Mouse (Mus musculus) Muller cell, postnatal 12 days (primary cell): ENCODE results near the gene Synpo2.
A peak's percentile ranks its signal among the peaks of the same experiment; 100 is the strongest.

ENCODE experiments used
- DNase-seq: peaks from one replicate; pipeline ENCODE4 v3.0.0-alpha.2; 2015; ENCODE audit errors: inconsistent ontology term

Synpo2 gene

DNA sequence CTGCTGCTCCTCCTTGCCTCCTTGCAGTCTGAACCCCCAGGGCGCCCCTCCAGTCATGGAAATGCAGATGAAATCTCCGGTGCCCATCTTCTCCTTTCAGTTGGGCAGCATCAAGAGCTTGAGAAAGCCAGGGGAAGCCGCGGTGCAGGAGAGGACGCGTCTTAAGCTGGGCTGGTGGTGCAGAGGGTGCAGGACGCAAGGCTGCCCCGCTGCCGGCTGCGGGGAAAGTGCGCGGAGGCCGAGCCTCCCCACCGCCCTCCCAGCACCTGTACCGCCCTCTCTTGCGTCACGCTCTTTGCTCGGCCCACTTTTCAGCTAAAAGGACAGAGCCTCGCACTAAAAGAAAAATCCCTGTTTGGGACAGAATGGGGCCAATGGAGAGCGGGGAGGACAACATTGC, at the start of gene Synpo2:
Gene Synpo2, minus strand, starts transcription at position 229 of the 400 bp plus-strand sequence.
- DNase-seq = peak; percentile 78

DNA sequence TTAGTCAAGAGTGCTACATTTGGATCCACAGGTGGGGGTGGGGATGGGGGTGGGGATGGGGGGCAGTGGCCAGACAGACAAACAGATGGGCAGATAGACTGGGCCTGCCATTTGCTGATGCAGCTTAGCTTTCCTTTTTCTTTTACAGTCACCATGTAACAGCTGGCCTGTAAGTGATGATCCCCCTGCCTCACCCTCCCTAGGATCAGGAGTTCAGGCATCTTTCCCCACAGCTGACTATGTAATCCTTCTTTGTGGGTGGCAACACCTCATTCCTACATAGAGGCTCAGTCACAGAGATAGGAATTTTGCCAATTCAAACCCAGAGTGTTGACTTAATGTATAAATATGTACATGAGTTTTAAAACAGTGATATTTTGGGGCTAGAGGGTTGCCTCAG, 49.7 kb upstream of the Synpo2 start:
- DNase-seq = no peak

DNA sequence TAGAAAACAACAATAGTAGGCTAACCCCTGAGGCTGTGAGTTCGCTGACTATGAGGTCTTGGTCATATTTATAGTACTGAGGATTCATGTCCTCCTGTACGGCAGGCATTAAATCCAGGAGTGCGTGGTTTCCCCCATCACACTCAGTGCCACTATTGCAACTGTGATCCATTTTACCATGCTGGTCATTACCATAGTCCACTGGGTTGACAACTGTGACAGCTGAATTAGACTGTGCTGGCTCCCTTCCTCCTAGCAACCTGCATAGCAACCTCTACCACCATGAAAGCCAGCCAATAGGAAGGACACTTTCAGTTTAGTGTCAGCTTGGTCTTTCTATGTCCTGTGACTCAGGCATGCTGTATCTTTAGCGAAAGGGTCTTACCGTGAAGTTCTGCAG, 48.3 kb upstream of the Synpo2 start:
- DNase-seq = no peak

DNA sequence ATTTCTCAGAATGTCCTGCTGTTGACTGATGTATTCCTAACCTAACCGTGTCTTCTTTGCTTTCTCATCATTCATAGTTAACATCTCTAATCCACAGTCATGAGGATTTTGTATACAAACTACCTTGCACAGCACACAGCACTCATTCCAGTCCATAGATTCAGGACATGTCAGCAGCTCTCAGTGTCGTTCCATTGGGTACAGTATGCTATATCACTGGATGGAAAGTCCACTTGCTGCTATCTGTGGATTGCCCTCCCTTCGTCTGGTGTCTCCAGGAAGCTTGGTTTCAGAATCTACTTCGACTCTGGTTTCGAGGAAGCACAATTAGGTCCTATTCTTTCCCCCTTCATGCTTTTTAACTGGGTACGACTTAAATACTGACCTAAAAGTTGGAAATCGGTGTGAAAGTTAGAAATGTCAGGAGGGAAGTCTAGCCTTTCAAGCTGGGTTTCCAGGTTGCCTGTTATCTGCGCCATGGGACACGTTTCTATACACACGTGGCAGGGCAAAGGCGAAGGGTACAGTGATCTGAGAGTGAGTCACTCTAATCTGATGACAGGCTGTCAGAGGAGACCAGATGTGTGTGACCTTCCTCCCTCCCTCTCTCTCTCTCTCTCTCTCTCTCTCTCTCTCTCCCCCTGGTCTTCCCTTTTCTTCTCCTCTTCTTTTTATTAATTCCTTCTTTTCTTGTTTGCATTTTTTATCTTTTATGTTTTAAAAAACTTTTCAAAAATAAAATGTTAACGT, 47.1 kb upstream of the Synpo2 start:
- no peak for DNase-seq

DNA sequence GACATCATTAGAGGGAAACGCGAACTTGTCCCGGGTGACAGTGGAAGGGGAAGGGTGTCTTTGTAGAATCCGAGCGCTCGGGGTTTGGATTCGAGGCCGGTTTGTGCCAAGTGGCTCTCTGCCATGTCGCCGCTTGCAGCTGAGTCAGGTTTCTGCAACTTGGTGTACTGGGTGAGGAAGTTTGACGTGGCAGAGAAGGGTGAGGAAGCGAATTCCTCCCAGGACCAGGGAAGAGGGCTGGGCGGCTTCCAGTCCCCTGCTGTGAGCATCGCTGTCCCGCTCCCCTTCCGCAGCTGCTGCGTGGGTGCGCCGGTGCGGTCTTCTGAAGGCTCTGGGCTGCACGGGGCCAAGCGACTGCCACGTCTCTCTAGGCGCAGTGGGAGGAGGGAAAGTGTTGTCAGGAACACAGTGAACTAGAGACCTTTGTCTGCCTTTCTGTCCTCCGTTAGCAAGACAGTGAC, 31.8 kb upstream of the Synpo2 start:
- DNase-seq = peak; percentile 88

DNA sequence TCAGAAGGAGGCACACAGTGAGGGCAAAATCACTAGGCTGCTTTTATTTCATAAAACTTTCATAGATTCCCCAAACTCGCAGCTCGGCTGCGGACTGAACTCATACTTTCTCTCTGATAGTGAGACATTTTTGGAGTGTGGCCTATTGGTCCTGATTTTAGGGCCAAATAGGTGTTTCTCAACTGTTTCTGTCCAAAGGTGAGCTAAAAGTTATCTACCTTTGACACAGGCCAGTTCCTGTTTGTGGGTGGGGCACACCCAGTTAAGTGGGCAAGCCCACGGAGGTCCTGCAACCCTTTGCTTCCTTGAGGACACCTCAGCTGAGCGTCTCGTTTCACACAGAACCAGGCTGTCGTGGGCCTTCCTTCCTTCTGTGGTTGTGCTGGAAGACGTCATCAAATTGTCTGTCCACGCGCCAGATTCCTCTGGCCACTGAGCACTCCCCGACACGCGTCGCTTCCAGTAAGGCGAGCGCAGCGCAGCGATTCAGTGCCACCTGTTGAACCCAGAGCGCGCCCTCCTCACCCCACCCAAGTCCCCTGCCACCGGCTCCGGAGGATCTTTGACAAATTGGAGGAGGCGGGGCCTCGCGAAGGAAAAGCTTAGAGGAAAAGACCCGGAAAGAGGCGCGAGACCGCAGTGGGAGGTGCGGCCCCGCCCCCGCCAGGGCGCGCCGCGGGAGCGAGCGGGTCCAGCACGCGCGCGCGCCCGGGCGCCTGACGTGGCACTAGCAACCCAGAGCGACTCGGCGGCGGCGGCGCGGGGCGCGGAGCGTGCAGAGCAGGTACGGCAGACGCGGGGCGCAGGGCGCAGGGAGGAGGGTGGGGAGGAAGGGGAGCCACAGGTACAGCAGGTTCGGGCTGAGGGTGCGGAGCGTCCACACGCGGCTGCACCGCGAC, 31.1 kb upstream of the Synpo2 start, which contains the start of gene Sec24d:
Gene Sec24d, plus strand, starts transcription at position 703 of the 899 bp plus-strand sequence.
- DNase-seq = peak; percentile 95

DNA sequence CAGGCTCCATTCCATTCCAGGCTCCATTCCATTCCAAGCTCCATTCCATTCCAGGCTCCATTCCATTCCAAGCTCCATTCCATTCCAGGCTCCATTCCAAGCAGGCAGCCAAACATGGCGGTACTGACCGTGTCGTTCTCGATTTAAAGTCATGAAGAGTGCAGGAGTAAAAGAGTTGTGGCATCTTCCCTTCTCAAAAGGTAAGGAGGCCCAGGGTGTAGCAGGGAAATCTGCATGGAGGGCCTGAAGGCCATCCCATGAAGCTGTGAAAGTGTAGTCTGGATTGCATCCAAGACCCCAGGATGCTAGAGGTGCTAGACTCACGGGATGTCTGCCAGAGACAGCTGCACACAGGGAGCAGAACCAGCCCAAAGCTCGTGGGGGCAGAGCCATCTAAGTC, 28.8 kb upstream of the Synpo2 start:
- peak; percentile 39 for DNase-seq

DNA sequence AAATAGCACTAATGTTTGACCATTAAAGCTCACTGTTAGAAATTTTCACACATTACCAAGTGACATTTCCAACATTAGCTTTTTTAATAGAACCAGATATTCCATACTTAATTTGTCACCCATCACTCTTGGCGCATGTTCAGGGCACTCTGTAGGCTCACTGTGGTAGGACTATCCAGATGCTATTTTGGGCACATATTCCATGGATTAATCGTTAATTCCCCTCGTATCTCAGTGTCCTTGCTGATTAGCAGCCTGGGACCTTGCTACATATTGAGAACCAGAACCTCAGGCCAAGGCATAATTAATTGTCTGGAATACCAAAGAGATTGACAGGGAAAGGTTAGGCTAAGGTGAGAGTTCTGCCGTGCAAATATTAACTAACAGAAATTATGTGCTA, 22.8 kb upstream of the Synpo2 start:
- DNase-seq = no peak

DNA sequence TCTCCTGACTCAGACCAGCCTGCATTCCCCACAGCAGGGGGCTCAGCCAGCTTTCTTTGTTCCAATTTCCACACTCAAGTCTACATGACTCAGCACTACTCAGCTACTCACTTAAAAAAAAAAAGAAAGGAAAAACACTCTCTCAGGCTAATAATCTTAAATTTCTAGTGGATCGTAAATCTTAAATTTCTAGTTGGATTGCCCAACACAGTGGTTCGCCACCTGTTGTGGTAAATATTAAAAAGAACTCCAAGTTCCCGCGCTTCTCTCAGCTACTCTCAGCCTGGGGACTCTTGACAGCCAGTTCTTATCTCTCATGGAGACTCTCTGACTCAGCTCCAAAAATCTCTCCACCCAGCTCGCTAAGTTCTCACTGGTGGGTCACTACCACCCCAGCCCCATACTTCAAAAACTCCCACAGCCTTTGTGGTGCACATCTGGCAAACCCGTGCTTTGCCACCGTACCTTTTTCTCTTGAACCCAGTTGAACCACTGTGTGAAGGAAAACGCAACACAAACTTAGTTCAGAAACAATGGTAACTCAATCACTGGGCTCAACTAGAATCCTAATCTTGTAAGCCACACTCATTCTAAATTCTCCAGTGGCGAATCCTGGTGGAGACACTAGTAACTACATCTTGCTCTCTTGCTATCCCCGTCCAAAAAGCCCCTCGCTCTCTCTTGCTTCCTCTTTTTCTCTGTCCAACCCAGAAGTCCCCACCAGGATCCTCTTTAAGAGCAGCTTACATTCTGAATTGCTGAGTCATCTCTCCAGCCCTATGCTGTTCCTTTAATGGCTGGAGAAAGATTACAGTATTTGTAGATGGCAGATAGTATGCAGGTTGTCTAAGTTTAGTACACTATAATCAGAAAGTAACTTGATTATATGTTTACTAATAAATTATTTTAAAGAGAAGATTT, 20.5 kb upstream of the Synpo2 start:
- DNase-seq = peak; percentile 59

DNA sequence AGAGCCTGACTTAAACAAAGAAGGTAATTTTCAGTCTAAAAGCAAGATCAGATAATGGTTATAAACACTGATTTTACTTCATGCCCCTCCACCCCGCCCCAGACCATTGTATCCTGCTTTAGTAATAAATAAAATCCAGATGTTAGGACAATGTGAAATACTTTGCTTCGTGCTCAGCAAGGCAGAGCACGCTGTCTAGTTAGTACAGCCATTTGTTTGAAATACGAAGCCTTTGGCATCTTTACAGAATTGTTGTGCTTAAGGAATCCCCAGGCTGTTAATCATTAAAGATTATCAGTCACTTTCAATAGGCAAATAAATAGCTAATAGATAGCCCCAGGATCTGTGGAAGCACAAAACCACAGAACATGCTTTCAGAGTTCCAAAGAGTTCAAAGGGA, 9.7 kb upstream of the Synpo2 start:
- no peak for DNase-seq

DNA sequence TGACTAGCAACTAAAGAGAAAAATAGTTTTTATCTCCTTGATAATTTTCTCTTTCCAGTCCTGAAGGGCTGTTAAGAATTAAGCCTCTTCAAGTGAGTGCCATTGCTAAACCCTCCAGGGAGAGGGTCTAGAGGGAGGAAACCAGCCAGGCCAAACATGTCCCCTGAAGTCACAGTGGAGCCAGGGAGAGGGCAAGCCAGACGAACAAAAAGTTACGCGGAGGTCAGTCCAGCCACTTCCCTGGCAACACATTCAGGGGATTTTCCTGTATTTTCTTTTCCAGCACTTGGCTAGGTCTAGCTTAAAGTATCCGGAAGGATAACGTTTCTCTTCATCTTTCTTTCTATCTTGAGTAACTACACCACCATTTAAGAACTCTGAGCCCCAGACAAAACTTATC, 8.4 kb upstream of the Synpo2 start:
- no peak for DNase-seq

DNA sequence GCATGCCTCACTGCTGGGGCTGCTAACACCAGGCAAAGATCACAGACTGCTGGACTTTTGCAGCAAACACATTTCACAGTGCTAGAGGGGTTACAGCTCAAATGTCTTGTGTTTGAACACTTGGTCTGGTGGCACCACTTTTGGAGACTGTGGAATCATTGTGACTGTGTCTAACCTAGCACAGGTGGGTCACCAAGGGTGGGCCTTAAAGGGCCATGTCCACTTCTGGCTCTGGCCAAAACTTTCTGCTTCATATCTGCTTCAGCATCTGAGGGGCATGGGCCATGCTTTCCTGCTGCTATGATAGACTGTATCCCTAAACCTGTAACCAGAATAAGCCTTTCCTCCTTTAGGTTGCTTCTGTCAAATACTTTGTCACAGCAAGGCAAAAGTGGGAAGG, 1.5 kb upstream of the Synpo2 start:
- DNase-seq = no peak

DNA sequence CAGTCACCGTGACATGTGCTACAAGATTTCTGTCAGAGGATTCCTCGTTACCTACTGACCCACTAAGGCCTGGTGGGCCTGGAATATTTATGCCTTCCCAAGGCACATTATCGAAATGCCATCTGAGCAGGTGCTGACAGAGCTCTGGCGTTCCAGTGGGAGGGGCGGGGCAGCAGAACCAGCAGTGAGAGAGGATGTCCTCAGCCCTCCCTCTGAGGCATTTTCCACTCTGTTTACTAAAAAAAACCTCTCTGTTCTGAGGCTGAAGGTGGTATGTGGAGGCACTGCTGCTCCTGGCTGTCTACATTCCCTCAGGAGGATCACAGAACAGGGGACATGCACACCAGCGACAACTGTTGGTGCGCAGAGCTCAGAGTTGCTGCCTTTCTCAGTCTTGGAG, 1.1 kb upstream of the Synpo2 start:
- DNase-seq = peak; percentile 65

DNA sequence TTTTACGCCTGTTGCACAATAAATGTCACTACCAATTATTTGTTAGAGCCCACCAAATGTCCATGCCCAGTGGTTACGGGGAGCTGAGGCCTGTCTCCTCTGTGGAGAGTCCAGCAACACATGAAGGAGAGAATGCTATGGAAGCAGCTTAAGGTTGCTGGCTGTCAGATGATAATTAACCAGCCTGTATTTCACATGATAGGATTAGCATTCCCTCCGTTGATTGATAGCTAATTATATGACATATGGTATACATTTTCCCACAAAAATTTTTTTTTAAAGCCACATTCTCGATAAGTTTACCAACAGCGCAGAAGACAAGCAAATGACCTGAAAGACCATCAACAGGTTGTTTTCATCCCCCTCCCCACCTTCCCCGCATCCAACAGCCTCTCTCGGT, 454 bp downstream of the Synpo2 start:
- DNase-seq = no peak

DNA sequence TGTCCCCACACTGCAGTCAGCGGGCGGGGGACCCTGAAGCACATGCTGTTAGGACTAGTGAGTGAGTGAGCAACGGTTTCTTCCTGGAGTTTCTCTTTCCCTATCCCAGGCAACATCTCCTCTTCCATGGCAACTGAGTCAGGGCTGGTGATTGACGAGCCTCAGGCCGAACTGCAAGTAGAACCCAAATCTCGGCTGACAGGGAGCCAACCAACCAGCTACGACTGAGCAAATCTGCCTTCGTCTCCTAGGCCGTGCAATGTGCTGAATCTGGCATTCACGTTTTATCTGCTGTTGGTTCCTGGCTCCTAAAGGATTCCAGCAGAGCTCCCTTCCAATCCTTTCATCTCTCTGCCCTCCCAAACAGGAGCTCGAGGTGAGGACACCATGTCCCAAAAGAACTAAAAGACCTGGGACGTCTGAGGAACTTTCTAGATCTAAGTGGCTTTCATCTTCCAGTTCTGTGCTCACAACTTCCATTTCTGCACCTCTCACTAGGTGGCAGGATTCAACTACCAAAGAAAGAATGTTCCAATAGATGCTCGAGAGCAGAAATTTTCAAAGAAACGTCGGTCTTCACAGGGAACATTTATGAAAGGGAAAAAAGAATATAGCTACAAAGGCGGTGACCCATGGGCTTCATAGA, 1.6 kb downstream of the Synpo2 start:
- DNase-seq = peak; percentile 51

DNA sequence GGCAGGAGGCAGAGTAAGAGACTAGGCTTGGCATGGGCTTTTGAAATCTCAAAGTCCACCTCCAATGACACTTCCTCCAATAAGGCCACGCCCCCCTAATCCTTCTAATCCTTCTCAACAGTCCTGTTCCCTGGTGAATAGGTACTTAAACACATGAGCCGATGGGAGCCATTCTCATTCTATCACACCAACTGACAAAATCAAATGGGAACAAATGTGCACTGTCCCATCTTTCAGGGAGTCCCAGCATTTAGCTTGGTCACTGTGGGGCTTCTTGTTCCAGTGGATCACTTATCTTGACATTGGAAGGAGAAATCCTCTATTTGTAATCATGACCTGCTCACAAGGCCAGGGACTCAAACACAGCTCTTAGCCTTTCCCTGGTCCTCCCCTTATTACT, 4.3 kb downstream of the Synpo2 start:
- no peak for DNase-seq

DNA sequence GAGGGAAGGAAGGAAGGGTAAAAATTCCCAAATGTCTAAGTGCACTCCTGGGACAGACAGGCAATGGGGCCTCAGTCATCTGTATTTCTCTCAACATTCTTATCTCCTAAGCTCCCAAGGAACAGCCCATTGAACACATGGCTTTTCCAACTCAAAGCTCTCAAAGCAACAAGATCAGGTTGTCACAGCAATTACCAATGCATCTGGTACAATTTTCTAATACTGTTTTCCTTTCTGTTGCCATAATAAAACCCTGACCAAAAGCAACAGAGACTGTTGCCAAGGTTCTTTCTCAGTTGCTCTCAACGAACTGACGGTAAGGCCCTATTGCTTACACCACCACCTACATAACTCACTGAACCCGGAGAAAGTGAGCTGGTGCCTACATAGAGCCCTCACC, 8.7 kb downstream of the Synpo2 start:
- DNase-seq = no peak

DNA sequence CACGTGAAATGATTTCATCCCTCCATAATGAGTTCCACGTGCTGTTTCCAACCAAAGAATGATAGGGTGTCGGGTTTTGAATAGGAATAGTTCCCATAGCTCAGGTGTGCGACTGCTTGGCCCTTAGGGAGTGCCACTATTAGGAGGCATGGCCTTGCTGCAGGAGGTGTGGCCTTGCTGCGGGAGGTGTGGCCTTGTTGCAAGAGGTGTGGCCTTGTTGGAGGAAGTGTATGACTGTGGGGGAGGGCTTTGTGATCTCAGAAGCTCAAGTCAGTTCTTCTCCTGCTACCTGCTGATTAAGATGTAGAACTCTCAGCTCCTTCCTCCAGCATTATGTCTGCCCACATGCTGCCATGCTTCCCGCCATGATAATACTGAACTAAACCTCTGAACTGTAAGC, 17.3 kb downstream of the Synpo2 start:
- DNase-seq = no peak

DNA sequence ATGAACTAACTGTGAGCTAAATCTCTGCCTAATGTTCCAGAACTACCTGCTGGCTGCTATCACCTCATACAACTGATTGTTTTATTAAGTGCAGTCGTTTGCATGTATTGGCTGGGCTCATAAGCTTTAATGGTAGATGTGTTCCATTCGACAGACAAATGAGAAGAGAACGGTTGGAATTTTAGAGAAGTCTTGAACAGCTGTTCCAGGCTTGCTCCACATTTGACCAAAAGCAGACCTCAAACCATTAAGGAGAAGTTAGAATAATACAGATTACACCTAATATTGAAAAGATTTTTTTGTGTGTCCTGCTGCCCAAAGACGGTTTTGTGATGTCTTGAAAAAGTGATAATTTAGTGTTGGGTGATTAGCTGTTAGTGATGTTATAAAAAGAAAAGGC, 27.1 kb downstream of the Synpo2 start:
- no peak for DNase-seq

DNA sequence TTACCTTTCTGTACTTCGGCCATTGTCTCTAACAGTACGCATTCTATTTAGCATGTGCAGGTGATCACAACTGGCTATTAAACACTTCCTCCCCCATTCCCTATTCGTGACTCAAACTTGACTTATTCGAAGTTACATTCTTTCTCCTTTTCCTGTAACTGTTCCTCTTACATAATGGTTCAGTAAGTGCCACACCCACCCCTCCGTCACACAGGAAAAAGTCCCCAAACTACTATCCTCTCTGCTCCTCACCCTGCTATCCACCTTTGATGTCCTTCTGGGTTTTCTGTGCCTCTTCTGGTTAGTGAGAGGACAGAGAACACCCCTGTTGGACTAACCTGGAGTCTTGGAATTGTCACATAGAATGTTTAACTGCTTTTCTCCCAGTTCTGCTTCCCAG, 28.6 kb downstream of the Synpo2 start:
- DNase-seq = no peak

DNA sequence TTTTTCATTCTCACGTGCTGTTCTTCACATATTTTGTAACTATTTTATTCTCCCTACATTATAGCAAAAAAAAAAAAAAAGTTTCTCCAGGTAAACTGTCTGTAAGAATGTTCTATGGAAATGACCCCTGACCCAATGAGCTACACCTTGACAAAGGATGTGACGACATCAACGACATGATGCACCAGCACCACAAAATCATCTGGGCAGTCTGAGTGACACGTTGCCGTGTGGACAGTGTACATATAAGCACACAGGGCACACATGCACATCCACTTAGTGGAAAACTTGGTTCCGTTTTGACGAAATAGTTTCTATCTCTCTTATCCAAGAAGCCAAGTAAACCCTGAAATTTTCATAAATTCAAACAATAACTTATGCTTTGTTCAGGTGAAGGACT, 30.5 kb downstream of the Synpo2 start:
- DNase-seq = no peak
